Mouse (Mus musculus): ENCODE measurements at regions not wholly inside any gene's neighbourhood (a gene's known extent, or its start where the extent isn't known, plus 50 kb on each side); places are given as distances from the start of the nearest gene placed in this dataset.

DNA sequence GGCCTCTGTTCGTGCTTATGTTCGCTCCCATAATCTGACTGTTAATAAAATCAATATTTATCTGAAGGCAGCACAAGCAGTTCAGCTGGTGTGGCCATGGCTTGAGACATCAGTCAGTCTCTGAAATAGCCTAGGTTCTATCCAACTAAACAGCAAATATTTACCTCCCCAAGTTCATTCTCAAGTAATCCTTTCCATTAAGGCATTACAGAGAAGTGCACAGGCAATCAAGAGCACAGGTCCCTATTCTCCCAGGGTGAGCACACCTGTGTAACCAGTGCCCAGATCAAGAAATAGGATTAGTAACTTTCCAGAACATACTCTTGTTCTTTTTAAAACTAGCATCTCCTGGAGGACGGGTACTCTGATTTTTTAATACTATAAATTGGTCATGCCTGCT is 199.2 kb upstream of the Bmp2 start:
- intact Hi-C loops (cut with DNase I), result no loop called here
- DNase-seq, result no peak

DNA sequence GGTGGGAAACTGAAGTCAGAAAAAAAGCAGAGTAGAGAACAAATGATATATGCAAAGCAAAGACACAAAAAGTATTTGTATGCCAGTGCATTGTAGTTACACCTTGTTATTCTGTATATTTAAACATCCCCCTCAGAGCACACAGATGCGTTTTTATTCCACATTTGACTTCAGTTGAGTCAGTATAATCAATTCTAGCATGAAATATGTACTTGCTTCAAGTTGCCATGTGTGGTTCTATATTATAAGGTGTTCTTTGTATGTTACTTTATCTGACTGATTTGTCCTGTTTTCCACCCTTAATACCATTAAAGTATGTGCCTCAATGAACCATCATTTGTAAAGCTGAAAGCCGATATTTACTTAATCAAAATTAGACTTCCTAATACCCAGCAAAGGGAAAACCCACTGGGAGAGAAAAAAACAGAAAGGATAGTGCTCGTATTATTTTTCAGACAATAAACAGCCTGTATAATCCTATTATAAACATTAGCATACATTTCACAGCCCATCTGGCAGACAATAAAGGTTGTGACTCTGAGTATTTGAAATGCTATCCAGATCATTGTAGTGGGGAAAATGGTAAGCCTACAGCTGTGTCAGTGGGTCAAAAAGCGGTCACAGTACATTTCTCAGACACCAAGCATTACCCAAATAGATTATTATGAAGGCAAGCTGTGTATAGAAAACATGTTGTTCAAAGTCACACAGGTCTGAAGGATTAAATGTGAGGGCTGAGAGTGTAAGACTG is 189.1 kb upstream of the Bmp2 start:
- intact Hi-C loops (cut with DNase I), result no loop called here
- DNase-seq, result no peak

DNA sequence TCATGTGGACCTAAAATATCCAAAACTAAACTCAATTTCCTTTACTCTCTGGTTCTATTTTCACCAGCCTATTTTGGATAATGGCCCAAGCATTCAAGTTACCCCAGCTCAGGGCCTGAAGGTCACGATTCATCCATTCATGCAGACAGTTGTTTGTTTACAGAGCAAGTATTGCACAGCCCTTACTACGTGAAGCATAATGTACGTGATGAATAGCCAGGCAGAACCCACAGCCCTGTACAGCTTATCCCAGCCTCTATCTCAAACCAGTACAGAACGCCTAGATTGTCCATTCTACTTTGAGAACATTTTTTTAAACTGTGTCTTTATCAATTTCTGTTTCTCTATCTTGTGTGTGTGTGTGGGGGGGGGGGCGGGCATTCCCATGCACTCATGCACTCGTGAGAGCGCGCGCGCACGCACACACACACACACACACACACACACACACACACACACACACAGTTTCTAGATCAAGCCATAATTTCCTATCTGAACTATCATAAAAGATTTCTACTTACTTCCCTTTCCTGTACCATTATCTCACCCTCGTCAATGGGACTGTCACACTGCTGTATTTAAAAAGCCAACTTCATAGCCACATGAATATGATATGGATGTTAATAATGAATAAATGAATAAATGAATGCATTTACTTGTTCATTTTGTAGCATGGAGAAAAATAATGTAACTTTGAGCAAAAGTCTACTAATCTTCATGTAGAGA is 180.3 kb upstream of the Bmp2 start:
- intact Hi-C loops (cut with DNase I), result no loop called here
- DNase-seq, result no peak

DNA sequence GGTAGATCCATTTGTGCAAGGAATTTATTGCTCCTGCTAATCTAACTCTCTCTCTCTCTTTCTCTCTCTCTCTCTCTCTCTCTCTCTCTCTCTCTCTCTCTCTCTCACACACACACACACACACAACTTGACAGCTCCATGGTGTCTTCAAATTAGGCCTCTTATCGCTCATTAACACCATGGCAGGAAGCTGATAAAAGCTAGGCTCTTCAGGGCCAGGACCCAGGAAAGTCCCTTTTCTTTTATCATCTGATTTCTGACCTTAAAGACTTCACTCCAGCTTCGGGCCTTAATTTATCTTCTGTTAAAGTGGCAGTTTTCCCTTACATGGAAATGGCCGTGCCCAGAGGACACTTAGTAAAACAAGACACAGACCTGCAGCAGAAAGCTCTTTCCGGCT is 178.4 kb upstream of the Bmp2 start:
- intact Hi-C loops (cut with DNase I), result no loop called here
- DNase-seq, result no peak

DNA sequence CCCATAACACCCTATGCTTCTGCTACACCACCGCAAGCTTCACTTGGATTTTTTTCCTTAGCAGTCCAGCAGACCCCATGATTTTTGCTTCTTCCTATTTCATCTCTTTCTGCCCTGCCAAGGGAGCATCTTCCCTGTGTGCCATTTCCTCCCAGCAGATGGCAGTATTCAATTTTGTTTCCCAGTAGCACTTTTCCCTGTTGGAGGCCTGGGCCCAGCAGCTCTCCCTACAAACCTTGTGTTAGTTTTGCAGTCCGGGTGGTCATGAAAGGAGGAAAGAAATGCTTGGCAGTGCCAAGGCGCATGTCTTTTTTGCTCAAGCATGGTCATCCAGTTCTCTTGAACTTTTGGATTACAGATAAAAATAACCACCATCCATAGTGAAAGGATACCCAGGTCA is 170.9 kb upstream of the Bmp2 start:
- DNase-seq, result peak; percentile 16
- intact Hi-C loops (cut with DNase I), result no loop called here

DNA sequence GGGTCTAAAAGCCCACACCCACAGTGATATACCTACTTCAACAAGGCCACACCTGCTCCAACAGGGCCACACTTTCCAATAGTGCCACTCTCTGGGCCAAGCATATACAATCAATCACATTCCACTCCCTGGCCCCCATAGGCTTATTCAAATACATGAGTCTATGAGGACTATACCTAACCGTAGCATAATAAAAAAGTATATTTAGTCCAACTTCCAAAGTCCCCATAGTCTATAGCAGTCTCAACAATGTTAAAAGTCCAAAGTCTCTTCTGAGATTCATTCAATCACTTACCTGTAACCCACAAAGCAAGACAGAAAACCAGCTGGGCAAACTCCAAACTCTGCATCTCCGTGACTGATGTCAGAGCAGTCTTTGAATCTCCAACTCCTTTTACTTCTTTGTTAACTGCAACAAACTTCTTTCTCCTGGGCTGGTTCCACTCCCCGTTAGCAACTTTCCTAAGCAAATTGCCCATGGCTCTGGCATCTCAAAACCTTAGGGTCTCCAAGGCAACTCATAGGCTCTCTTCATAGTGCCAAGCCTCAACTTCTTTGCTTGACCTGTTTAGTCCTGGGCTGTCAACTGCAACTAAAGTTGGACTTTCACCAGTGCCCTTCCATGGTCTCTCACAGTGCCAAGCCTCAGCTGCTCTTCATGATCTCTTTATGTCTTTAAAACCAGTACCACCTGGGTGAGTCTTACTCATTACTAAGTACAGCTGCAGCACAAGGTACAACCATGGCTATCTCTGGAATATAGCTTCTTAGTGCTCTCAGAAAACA is 168.6 kb upstream of the Bmp2 start:
- no peak for DNase-seq
- intact Hi-C loops (cut with DNase I), result no loop called here

DNA sequence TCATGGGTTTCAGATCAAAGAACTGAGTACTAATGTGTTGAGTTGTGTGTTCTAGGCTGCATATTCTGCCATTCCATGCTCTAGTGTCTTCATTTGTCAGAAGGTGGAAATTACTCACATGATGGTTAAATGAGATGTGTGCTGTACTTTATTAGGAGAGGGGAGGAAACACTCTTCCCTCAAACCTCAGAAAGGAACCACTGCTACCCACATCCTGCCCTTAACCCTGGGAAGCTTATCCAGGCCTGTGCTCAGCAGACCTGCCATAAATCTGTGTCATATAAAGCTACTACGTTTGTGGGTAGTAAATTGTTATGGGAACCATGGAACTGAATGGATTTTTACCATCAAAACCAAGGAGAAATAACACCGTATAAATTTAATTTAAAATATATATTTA is 166.7 kb upstream of the Bmp2 start:
- DNase-seq, result no peak
- intact Hi-C loops (cut with DNase I), result no loop called here

DNA sequence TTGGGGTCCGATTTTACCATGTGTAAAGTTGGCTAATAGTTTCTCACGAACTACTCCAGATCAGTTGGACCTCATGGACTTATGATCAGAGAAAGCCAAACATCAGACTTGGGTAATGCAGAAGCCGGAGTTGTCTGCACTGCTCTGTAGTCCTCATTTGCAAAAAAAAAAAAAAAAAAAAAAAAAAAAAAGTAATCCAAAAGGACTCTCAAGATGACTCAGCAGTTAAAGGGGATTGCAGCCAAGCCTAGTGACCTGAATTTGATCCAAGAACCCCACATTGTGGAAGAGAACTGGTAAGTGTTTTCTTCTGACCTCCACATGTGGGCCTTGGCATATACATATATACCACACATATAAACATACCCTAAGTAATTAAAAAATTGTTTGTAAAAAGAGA is 164.6 kb upstream of the Bmp2 start:
- intact Hi-C loops (cut with DNase I), result no loop called here

DNA sequence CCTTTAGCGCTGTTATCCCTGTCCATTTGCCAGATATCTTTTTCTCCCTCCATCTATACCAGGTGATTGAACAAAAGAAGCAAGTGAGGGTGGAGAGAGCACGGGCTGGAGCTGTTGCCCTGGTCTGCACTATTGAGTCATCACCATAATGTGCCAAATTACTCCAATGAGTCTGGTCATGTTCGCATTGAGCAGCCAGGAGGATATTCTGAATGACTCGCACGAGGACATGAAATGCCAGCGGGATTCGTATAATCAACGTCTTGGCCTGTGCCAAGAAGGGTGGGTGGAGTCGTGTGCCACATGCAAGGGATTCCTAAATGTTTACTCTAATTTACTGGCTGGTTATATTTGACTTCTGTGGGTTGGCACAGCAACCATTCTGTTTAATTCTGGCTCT is 159.7 kb upstream of the Bmp2 start:
- DNase-seq, result no peak
- intact Hi-C loops (cut with DNase I), result no loop called here

More for the DNA sequence above, 164.6 kb upstream of the Bmp2 start:
- no peak for DNase-seq

DNA sequence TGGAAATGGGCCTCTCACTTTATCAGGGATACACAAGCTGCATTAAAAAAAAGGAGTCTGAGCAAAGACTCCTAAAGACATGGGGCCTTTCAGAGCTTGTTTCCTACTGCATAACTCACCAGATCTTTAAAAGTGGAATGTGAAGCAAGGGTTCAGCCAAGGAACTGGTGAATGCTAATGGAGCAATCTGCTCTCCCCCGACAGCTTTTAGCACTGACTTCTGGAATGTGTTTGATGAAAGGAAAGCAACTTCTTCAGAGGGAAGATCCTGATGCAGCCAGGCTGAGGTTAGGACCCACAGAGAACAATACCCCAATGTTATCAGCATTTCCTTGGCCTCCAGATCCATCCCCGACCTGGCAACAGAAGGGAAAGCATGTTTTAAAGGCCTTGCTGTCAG is 154.4 kb upstream of the Bmp2 start:
- intact Hi-C loops (cut with DNase I), result no loop called here
- DNase-seq, result no peak

DNA sequence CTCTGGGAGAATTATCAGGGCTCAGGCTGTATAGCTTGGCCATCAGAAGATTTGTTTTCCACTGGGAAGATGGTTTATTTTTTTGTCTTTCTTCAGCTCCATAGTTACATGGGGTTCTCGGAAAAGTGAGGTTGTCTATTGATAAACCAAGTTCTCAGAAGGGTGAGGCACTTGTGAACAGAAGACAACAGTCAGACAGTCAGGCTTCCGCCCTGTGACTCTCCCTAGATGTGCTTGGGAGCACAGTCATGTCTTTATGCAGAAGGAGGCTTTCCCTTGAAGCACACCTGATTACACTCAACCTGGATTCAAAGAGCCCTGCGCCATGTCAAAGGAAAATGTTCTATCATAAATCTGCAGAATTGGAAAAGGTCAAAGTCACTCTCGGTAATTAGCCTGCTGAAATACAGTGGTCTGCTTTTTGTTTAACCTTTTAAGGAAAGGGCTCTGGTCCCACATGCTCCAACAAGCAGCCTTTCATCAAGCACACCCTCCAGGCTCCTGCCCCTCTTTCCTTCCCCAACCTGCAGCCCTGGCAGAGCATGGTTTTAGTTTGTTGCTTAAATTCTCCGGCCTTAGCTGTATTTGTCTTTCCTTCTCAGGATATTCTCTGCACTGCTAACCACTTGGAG is 152.8 kb upstream of the Bmp2 start:
- intact Hi-C loops (cut with DNase I), result no loop called here
- DNase-seq, result no peak

DNA sequence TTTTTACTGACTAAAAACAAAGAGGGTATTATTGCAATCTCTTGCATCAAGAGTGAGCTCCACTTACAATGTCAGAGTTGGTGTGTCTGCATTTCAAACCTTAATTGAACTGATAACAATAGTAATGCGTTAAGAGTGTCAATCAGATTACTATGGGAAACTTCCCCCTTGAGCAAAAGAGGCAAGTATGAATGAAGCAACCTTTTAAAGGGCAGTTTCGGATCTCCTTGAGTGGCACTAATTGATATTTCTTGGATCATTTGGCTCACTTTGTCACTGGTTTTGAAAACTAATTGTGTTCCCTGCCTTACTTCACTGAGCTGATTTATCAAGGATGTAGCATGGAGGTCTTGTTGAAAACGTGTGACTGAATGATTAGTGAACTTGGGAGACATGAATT is 151.0 kb upstream of the Bmp2 start:
- intact Hi-C loops (cut with DNase I), result no loop called here
- no peak for DNase-seq

DNA sequence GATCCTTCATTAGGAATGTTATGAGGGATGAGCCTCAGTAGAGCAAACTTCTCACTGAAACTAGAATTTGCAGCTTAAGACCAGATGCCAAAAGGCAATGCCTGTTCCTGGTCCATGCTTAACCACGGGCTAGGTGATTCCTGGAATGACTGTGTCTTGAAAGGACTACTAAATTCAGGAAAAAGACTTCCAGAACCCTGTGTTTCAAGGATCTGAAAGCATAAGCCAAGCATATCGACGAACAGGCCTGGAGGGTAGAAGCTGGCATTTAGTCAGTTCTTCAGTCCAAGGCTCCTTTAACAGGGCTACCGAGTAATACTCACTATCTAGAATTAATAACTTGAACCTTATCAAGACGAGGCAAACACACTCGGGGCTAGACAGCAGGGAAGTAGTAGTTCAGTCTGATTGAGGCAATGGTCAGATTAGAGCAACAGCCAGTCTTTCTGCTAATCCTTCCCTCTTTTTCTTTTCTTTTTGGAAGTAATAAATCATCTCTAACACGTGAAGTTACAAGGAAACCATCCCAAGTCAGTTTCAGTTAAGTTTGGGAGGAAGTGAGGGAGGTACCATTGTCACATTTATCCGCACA is 134.9 kb upstream of the Bmp2 start:
- intact Hi-C loops (cut with DNase I), result no loop called here
- DNase-seq, result no peak

DNA sequence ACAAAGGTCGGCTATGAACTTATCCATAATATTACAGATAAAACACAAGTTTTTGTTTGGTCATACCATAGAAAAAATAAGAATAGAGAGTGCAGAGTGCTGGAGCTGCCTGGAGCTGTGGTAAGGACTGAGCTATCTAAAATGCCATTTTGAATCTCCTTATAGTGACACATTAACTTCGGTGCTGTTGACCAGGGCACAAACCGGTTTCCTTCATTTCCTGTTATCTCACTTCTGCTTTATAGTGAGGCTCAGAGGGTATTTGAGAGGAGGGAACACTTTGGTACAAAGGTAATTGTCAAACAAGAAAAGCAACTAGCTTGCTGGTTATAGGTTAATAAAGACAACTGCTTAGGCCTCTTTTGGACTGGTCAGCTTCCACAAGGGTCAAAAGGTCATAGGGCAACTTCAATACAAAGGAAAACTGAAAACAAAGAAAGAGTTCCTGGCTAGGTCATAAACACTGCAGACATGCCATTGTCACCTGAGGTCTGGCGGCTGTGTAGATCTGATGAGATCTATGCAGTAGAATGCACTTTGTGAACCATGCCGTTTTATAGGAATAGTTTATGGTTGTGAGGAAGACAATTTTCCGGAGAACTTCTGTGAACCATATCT is 132.2 kb upstream of the Bmp2 start:
- DNase-seq, result no peak
- intact Hi-C loops (cut with DNase I), result no loop called here

DNA sequence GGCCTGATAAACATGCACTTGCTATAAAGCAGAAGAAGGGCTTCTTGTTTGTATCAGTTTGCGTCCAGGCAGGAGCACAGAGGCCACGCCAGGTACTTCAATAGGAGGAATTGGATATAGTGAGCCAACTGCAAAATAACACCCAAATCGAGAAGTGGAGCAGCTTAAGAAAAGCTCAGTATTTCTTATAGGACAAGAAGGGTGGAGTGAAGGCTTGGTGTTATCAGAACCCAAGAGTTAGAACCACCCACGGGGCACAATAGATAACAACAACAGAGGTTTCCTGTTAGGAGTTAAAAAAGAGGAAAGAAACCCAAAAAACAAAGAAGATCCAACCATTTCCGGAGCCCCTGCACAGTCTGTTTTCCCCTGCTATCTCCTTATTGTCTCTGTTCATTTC is 126.4 kb upstream of the Bmp2 start:
- intact Hi-C loops (cut with DNase I), result no loop called here
- no peak for DNase-seq

DNA sequence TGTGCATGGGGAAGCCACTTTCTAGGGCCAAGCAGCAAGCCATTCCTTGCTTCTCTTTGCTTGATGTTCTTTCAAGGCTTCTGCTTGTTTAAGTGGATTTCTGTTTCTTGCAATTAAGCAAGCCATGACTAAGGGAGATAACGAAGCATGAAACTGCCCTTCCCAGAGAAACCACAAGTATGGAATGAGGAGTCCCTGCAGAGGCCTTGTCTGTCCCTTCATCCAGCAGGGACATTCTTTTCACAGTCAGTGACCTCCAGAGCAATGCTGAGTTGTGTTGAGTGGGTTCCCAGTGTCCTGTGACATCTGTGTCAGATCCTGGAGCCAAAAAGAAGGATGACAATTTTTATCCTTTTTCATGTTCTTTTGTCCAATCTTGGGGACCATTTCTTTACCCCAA is 124.9 kb upstream of the Bmp2 start:
- DNase-seq, result peak; percentile 1
- intact Hi-C loops (cut with DNase I), result no loop called here

DNA sequence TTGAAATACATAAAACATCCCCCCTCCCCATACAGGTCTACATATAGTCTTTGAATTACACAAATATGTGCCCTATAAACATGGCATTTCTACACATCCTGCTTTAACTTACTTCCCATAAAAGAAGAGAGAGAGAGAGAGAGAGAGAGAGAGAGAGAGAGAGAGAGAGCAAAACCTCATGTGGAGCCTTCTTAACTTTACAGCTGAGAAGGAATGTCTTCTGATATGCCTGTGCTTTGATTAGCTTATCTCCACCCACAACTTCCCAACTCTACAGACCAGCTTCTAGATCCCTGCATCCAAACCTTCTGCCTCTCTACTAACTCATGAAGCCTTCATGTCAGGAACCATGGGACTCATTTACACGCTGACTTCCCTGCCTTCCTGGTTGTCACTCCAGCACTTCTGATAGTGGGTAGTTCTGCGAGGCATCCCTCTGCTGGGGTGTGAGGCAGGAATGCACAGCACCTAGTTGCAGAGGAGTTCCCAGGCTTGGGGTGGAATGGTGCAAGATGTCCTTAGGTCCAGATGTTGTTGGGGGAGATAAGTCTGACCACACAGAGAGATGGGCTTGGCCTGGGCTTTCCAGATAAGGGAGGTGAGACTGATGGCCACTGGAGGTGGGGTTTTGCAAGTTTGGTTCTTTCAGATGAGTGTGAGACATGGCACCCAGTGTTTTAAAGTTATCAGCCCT is 122.4 kb upstream of the Bmp2 start:
- DNase-seq, result no peak
- intact Hi-C loops (cut with DNase I), result no loop called here

DNA sequence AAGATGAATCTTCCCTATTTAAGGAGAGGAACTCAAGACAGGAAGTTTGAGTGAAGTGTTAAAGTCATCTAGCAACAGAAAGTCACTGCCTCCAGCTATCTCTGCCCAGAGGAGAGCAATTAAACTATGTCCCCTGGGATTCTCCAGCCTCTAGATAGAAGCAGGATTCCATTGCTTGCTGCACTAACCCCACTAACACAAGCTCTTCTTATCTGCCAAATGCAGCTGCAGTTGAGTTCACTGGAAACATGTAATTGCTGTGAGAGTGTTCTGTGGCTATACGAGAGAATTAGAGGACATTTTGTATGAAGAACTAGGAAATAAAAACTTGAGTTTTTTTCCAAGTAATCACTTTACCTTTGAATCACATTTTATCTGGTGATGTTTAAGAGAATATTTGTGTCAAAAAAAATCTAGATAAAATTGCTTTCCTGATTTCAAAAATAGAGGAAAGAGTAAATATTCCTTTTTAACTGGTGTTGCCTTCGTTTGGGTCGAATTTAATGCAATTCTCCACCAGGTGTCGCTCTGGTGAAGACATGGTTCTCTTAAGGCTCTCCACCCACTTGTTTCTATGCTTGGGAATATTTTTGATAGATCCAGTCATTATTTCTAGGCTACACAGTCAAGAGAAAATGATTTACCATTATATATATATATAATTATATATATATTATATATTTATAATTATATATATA is 121.1 kb upstream of the Bmp2 start:
- DNase-seq, result peak; percentile 23
- intact Hi-C loops (cut with DNase I), result no loop called here

DNA sequence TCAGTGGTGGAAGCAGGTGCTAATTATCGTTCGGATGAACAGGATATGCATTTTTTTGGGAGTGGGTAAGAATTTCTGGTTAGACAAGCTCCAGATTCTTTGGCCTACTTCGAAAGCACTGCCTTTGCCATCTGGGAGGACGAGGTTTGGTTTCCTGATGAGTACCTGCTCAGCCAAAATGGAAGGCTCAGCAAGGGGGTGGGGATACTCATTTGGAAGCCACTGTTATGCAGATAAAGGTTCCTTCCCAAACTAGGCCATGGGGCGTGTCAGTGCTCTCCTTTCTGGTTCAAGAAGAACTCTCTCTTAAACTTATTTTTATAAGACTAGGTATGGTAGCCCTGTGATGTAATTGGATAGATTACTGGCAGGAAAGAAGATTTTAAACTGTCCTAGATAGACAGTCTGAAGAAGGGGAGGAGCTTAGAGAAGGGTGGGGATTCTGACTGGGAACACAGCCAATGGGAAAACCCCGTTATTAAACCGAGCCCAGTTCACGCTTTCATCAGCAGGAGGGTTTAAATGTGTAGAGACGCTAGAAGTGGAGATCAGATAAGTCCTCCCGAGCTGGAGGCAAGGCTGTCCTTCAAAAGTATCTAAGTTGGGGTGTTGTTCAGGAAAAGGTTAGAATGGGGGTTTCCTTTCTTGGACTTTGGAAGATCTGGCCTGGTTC is 119.7 kb upstream of the Bmp2 start:
- DNase-seq, result no peak
- intact Hi-C loops (cut with DNase I), result no loop called here

Measured in left cerebral cortex, postnatal 4 days (tissue).